Mouse (Mus musculus): ENCODE measurements around the gene Gm20388. TPM values are rescaled to one million over a fixed set of nuclear protein-coding genes. Genes with fewer than 3 reads are reported as not detected.

Gm20388 gene
- polyA plus RNA-seq, 1 experiment = 28.1 TPM

DNA sequence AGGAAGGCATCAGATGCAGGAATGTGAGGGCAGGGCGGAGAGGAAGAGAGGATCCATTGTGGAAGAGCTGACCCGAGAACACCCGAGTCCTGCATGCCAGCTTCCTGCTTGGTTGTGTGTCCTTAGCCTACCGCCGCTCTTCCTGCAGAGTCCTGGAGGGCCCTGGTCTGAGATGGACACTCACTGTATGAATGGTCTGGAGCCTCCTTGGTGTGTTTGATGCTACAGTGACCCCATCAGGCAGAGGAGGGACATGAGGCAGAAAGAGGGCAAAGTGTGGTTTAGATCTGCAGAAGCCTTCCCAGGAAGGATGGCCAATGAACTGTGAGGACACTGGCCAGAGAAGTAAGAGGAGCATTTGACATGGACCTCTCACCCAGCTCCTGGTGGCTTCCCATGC lies 3244.5 kb downstream of the Gm20388 start:
- H3K36me3 ChIP-seq (ENCODE audit: control insufficient read depth, insufficient read depth, low read length, poor library complexity, severe bottlenecking) = no peaks in the 10 kb centered on the region
- H3K27me3 ChIP-seq (ENCODE audit: control insufficient read depth, insufficient read depth, low read length, poor library complexity, severe bottlenecking) = no peaks in the 10 kb centered on the region
- TF ChIP-seq POLR2A (IDR thresholded peaks at IDR 0.05; ENCODE audit: insufficient read depth, low read length) = no peak
- peak; percentile 24 for TF ChIP-seq CTCF (IDR thresholded peaks at IDR 0.05; ENCODE audit: low read depth, low read length)
- no peak overlapping the region for H3K4me3 ChIP-seq (ENCODE audit: low read depth, low read length)
- H3K4me1 ChIP-seq (ENCODE audit: control insufficient read depth, insufficient read depth, low read length) = no peaks in the 10 kb centered on the region
- H3K9me3 ChIP-seq (replicated peaks; ENCODE audit: control insufficient read depth, insufficient read depth, low read length, poor library complexity, severe bottlenecking) = no peaks in the 10 kb centered on the region
- H3K27ac ChIP-seq (ENCODE audit: insufficient read depth, low read length) = no peak overlapping the region
- H3K9ac ChIP-seq (ENCODE audit: low read depth, poor library complexity, severe bottlenecking) = no peak overlapping the region

GRCm38 (mm10) chr8:123156070-123156773 lies 3245.6 kb downstream of the Gm20388 start:
- Histone ChIP-seq H3K27ac (ENCODE audit: insufficient read depth, low read length) (no peak overlapping the region), H3K9me3 (replicated peaks; ENCODE audit: control insufficient read depth, insufficient read depth, low read length, poor library complexity, severe bottlenecking) (no peaks in the 10 kb centered on the region), H3K4me1 (ENCODE audit: control insufficient read depth, insufficient read depth, low read length) (no peaks in the 10 kb centered on the region), H3K4me3 (ENCODE audit: low read depth, low read length) (no peak overlapping the region), H3K27me3 (ENCODE audit: control insufficient read depth, insufficient read depth, low read length, poor library complexity, severe bottlenecking) (no peaks in the 10 kb centered on the region), H3K36me3 (ENCODE audit: control insufficient read depth, insufficient read depth, low read length, poor library complexity, severe bottlenecking) (no peaks in the 10 kb centered on the region), H3K9ac (ENCODE audit: low read depth, poor library complexity, severe bottlenecking) (no peak overlapping the region)
- TF ChIP-seq EP300 (IDR thresholded peaks at IDR 0.05; ENCODE audit: insufficient read depth, low read depth, low read length) (no peak), POLR2A (IDR thresholded peaks at IDR 0.05; ENCODE audit: insufficient read depth, low read length) (no peak), CTCF (IDR thresholded peaks at IDR 0.05; ENCODE audit: low read depth, low read length) (no peak)

- Histone ChIP-seq H3K27ac (ENCODE audit: insufficient read depth, low read length) (no peak within 1 kb of the TSS), H3K4me1 (ENCODE audit: control insufficient read depth, insufficient read depth, low read length) (no peaks in the 10 kb centered on the region), H3K9ac (ENCODE audit: low read depth, poor library complexity, severe bottlenecking) (no peak within 1 kb of the TSS), H3K36me3 (ENCODE audit: control insufficient read depth, insufficient read depth, low read length, poor library complexity, severe bottlenecking) (no peaks in the 10 kb centered on the region), H3K4me3 (ENCODE audit: low read depth, low read length) (no peak within 1 kb of the TSS), H3K27me3 (ENCODE audit: control insufficient read depth, insufficient read depth, low read length, poor library complexity, severe bottlenecking) (no peaks in the 10 kb centered on the region), H3K9me3 (replicated peaks; ENCODE audit: control insufficient read depth, insufficient read depth, low read length, poor library complexity, severe bottlenecking) (no peaks in the 10 kb centered on the region)
- TF ChIP-seq EP300 (IDR thresholded peaks at IDR 0.05; ENCODE audit: insufficient read depth, low read depth, low read length) (no peak), POLR2A (IDR thresholded peaks at IDR 0.05; ENCODE audit: insufficient read depth, low read length) (no peak), CTCF (IDR thresholded peaks at IDR 0.05; ENCODE audit: low read depth, low read length) (no peak)
Measured at GRCm38 (mm10) chr8:123157888-123158465, 3247.3 kb downstream of the Gm20388 start, which contains the start of gene Sult5a1. Sult5a1 (minus strand) TSS chr8:123158315.

DNA sequence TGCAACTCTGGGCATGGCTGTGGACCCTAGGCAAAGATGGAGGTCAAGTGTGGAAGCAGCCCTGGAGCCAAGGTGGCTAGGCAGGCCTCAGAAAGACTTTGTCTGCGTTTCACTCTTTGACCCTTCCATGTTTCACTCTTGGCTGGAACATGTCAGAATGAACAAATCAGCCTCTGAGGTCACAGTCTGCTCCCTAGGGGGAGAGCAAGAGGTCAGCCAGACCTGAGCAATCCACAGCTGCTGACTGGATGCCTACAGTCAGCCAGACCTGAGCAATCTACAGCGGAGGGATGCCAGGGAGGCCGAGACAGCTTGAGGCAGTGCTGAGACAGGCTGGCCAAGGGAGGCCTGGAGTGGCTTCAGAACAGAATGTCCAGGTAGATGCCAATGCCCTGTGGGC lies 3270.8 kb downstream of the Gm20388 start:
- Histone ChIP-seq H3K4me1 (ENCODE audit: control insufficient read depth, insufficient read depth, low read length) (no peaks in the 10 kb centered on the region), H3K27ac (ENCODE audit: insufficient read depth, low read length) (no peak overlapping the region), H3K36me3 (ENCODE audit: control insufficient read depth, insufficient read depth, low read length, poor library complexity, severe bottlenecking) (no peaks in the 10 kb centered on the region), H3K27me3 (ENCODE audit: control insufficient read depth, insufficient read depth, low read length, poor library complexity, severe bottlenecking) (no peaks in the 10 kb centered on the region), H3K4me3 (ENCODE audit: low read depth, low read length) (no peak overlapping the region), H3K9ac (ENCODE audit: low read depth, poor library complexity, severe bottlenecking) (no peak overlapping the region), H3K9me3 (replicated peaks; ENCODE audit: control insufficient read depth, insufficient read depth, low read length, poor library complexity, severe bottlenecking) (peaks cover 29% of the 10 kb centered on the region)
- TF ChIP-seq EP300 (IDR thresholded peaks at IDR 0.05; ENCODE audit: insufficient read depth, low read depth, low read length) = no peak
- TF ChIP-seq POLR2A (IDR thresholded peaks at IDR 0.05; ENCODE audit: insufficient read depth, low read length) = no peak
- TF ChIP-seq CTCF (IDR thresholded peaks at IDR 0.05; ENCODE audit: low read depth, low read length) = no peak

- H3K9ac ChIP-seq (ENCODE audit: low read depth, poor library complexity, severe bottlenecking) = no peak within 1 kb of the TSS
- no peak within 1 kb of the TSS for H3K4me3 ChIP-seq (ENCODE audit: low read depth, low read length)
- H3K36me3 ChIP-seq (ENCODE audit: control insufficient read depth, insufficient read depth, low read length, poor library complexity, severe bottlenecking) = no peaks in the 10 kb centered on the region
- H3K27me3 ChIP-seq (ENCODE audit: control insufficient read depth, insufficient read depth, low read length, poor library complexity, severe bottlenecking) = no peaks in the 10 kb centered on the region
- H3K9me3 ChIP-seq (replicated peaks; ENCODE audit: control insufficient read depth, insufficient read depth, low read length, poor library complexity, severe bottlenecking) = no peaks in the 10 kb centered on the region
- no peak within 1 kb of the TSS for H3K27ac ChIP-seq (ENCODE audit: insufficient read depth, low read length)
- no peak for TF ChIP-seq CTCF (IDR thresholded peaks at IDR 0.05; ENCODE audit: low read depth, low read length)
- no peak for TF ChIP-seq POLR2A (IDR thresholded peaks at IDR 0.05; ENCODE audit: insufficient read depth, low read length)
- no peak for TF ChIP-seq EP300 (IDR thresholded peaks at IDR 0.05; ENCODE audit: insufficient read depth, low read depth, low read length)
- peaks cover 3% of the 10 kb centered on the region for H3K4me1 ChIP-seq (ENCODE audit: control insufficient read depth, insufficient read depth, low read length)
Measured at GRCm38 (mm10) chr8:123185566-123186409, 3275.1 kb downstream of the Gm20388 start, which contains the start of gene Dpep1. Dpep1 (plus strand) TSS chr8:123186242.

Measured in ES-Bruce4 (cell line).